Mouse (Mus musculus): ENCODE measurements around the gene Edaradd. TPM values are rescaled to one million over a fixed set of nuclear protein-coding genes. Genes with fewer than 3 reads are reported as not detected.

Edaradd gene
- polyA plus RNA-seq (2012; ENCODE audit: insufficient read depth, insufficient read length, missing spikeins), result 0.38 and 0.40 TPM in 2 replicates

GRCm38 (mm10) chr13:12519955-12520584 is at the start of gene Edaradd:
Gene Edaradd (minus strand): TSS chr13:12520438.
- H3K4me1 ChIP-seq (ENCODE audit: control insufficient read depth, insufficient read depth, low read length), result no peaks in the 10 kb centered on the region
- TF ChIP-seq CTCF (IDR thresholded peaks at IDR 0.05; ENCODE audit: low read depth, low read length) (no peak), POLR2A (IDR thresholded peaks at IDR 0.05; ENCODE audit: borderline replicate concordance, low read depth, low read length) (no peak)
- peak within 1 kb of the TSS; percentile 4; the same call in 1 of the 2 replicates for H3K27ac ChIP-seq (ENCODE audit: insufficient read depth, low read depth, low read length)
- peak within 1 kb of the TSS; percentile 70 for H3K4me3 ChIP-seq (ENCODE audit: insufficient read depth, low read length)

- peak overlapping the region; percentile 62 for H3K27ac ChIP-seq (ENCODE audit: insufficient read depth, low read depth, low read length)
- no peak for TF ChIP-seq CTCF (IDR thresholded peaks at IDR 0.05; ENCODE audit: low read depth, low read length)
- no peak for TF ChIP-seq POLR2A (IDR thresholded peaks at IDR 0.05; ENCODE audit: borderline replicate concordance, low read depth, low read length)
- peak overlapping the region; percentile 33 for H3K4me3 ChIP-seq (ENCODE audit: insufficient read depth, low read length)
- peaks cover 36% of the 10 kb centered on the region for H3K4me1 ChIP-seq (ENCODE audit: control insufficient read depth, insufficient read depth, low read length)
These were observed 49.5 kb upstream of the Edaradd start for GRCm38 (mm10) chr13:12569741-12570140.

- H3K4me1 ChIP-seq (ENCODE audit: control insufficient read depth, insufficient read depth, low read length), result peaks cover 31% of the 10 kb centered on the region
- H3K27ac ChIP-seq (ENCODE audit: insufficient read depth, low read depth, low read length), result no peak overlapping the region
- TF ChIP-seq CTCF (IDR thresholded peaks at IDR 0.05; ENCODE audit: low read depth, low read length) (no peak), POLR2A (IDR thresholded peaks at IDR 0.05; ENCODE audit: borderline replicate concordance, low read depth, low read length) (no peak)
These were observed 48.6 kb upstream of the Edaradd start for GRCm38 (mm10) chr13:12568597-12569469.

GRCm38 (mm10) chr13:12567936-12568335 is 47.7 kb upstream of the Edaradd start:
- Histone ChIP-seq H3K4me3 (ENCODE audit: insufficient read depth, low read length) (no peak overlapping the region), H3K27ac (ENCODE audit: insufficient read depth, low read depth, low read length) (no peak overlapping the region), H3K4me1 (ENCODE audit: control insufficient read depth, insufficient read depth, low read length) (peaks cover 31% of the 10 kb centered on the region)
- no peak for TF ChIP-seq POLR2A (IDR thresholded peaks at IDR 0.05; ENCODE audit: borderline replicate concordance, low read depth, low read length)
- no peak for TF ChIP-seq CTCF (IDR thresholded peaks at IDR 0.05; ENCODE audit: low read depth, low read length)

More at GRCm38 (mm10) chr13:12568597-12569469, 48.6 kb upstream of the Edaradd start:
- no peak overlapping the region for H3K4me3 ChIP-seq (ENCODE audit: insufficient read depth, low read length)

- H3K27ac ChIP-seq (ENCODE audit: insufficient read depth, low read depth, low read length), result no peak within 1 kb of the TSS
- peaks cover 27% of the 10 kb centered on the region for H3K4me1 ChIP-seq (ENCODE audit: control insufficient read depth, insufficient read depth, low read length)
- peak within 1 kb of the TSS; percentile 97 for H3K4me3 ChIP-seq (ENCODE audit: insufficient read depth, low read length)
- TF ChIP-seq CTCF (IDR thresholded peaks at IDR 0.05; ENCODE audit: low read depth, low read length) (no peak), POLR2A (IDR thresholded peaks at IDR 0.05; ENCODE audit: borderline replicate concordance, low read depth, low read length) (0 out of 2 replicates have a peak, but pooled peaks have one; percentile 62)
These were observed 45.6 kb upstream of the Edaradd start, which contains the start of gene Ero1lb for GRCm38 (mm10) chr13:12565621-12566390. Gene Ero1lb (plus strand): TSS chr13:12565874.

- TF ChIP-seq POLR2A (IDR thresholded peaks at IDR 0.05; ENCODE audit: borderline replicate concordance, low read depth, low read length) (no peak), CTCF (IDR thresholded peaks at IDR 0.05; ENCODE audit: low read depth, low read length) (no peak)
- no peak overlapping the region for H3K27ac ChIP-seq (ENCODE audit: insufficient read depth, low read depth, low read length)
- H3K4me3 ChIP-seq (ENCODE audit: insufficient read depth, low read length), result no peak overlapping the region
- peaks cover 9% of the 10 kb centered on the region for H3K4me1 ChIP-seq (ENCODE audit: control insufficient read depth, insufficient read depth, low read length)
These were observed 42.0 kb upstream of the Edaradd start for GRCm38 (mm10) chr13:12562256-12562655.

GRCm38 (mm10) chr13:12561729-12562128 is 41.5 kb upstream of the Edaradd start:
- TF ChIP-seq CTCF (IDR thresholded peaks at IDR 0.05; ENCODE audit: low read depth, low read length) (no peak), POLR2A (IDR thresholded peaks at IDR 0.05; ENCODE audit: borderline replicate concordance, low read depth, low read length) (no peak)
- Histone ChIP-seq H3K4me3 (ENCODE audit: insufficient read depth, low read length) (no peak overlapping the region), H3K4me1 (ENCODE audit: control insufficient read depth, insufficient read depth, low read length) (peaks cover 5% of the 10 kb centered on the region), H3K27ac (ENCODE audit: insufficient read depth, low read depth, low read length) (no peak overlapping the region)

- TF ChIP-seq POLR2A (IDR thresholded peaks at IDR 0.05; ENCODE audit: borderline replicate concordance, low read depth, low read length), result no peak
- TF ChIP-seq CTCF (IDR thresholded peaks at IDR 0.05; ENCODE audit: low read depth, low read length), result no peak
- no peaks in the 10 kb centered on the region for H3K4me1 ChIP-seq (ENCODE audit: control insufficient read depth, insufficient read depth, low read length)
- H3K27ac ChIP-seq (ENCODE audit: insufficient read depth, low read depth, low read length), result no peak overlapping the region
- no peak overlapping the region for H3K4me3 ChIP-seq (ENCODE audit: insufficient read depth, low read length)
These were observed 39.4 kb upstream of the Edaradd start for GRCm38 (mm10) chr13:12559462-12560120.

GRCm38 (mm10) chr13:12559044-12559443 is 38.8 kb upstream of the Edaradd start:
- no peak for TF ChIP-seq CTCF (IDR thresholded peaks at IDR 0.05; ENCODE audit: low read depth, low read length)
- no peak overlapping the region for H3K27ac ChIP-seq (ENCODE audit: insufficient read depth, low read depth, low read length)
- H3K4me1 ChIP-seq (ENCODE audit: control insufficient read depth, insufficient read depth, low read length), result no peaks in the 10 kb centered on the region
- no peak overlapping the region for H3K4me3 ChIP-seq (ENCODE audit: insufficient read depth, low read length)

Data from bone marrow macrophage, adult 2 months (primary cell).